Mouse (Mus musculus) E14TG2a.4 (cell line): ENCODE results near the gene Tiam2.

Source experiments
- CTCF ChIP-seq: conservative IDR thresholded peaks from 2 replicates; pipeline ENCODE4 v1.5.1; 2014; ENCODE audit warnings: low read length
- NANOG ChIP-seq: IDR thresholded peaks from 2 replicates; pipeline ENCODE4 v1.6.1; 2014; ENCODE audit warnings: borderline replicate concordance, low read length, mixed read lengths
- POU5F1 ChIP-seq: IDR thresholded peaks from 2 replicates; pipeline ENCODE4 v1.6.1; 2014; ENCODE audit warnings: low read length, borderline replicate concordance

GRCm38 (mm10) chr17:3490216-3490895 is 164.0 kb downstream of the Tiam2 start:
- TF ChIP-seq CTCF, result no peak
- no peak for TF ChIP-seq POU5F1
- no peak for TF ChIP-seq NANOG
